Mouse (Mus musculus) lung, adult 2 months (tissue): Measurements from ENCODE around the gene Atp6v1g2. TPM values are rescaled to one million over a fixed set of nuclear protein-coding genes. Genes with fewer than 3 reads are reported as not detected.

ENCODE experiments used
- DNase-seq: peaks from one replicate; pipeline ENCODE4 v3.0.0; 2022
- H3K4me1 ChIP-seq: fragments of 200-500 bp; 2 replicates; pipeline ENCODE4 v1.6.1; 2011; ENCODE audit warnings: low read length; ENCODE audit not compliant: control insufficient read depth, insufficient read depth
- H3K4me3 ChIP-seq: fragments of 200-500 bp; replicated peaks from 2 replicates; pipeline ENCODE3; 2011; ENCODE audit warnings: low read depth, mild to moderate bottlenecking, control low read depth, low read length; ENCODE audit errors: extremely low read depth
- CTCF ChIP-seq: fragments of 200-500 bp; IDR thresholded peaks from 2 replicates; pipeline ENCODE4 v1.5.1; 2011; ENCODE audit warnings: mild to moderate bottlenecking, low read length, control low read depth; ENCODE audit not compliant: insufficient read depth
- POLR2A ChIP-seq: fragments of 200-500 bp; IDR thresholded peaks from 2 replicates; pipeline ENCODE4 v1.6.1; 2011; ENCODE audit warnings: low read depth, mild to moderate bottlenecking, control low read depth, low read length, borderline replicate concordance; ENCODE audit errors: extremely low read depth
- WGBS: fragments of 180-500 bp; shearing (Covaris S2); methylation state at CpG from one replicate; pipeline ENCODE4 v1.1.7; 2018; 5-methylcytosine and 5-hydroxymethylcytosine counted together
- polyA plus RNA-seq: library from polyadenylated mRNA; depleted of rRNA; stranded (reverse); fragments of >200 nt; gene quantifications from 2 replicates; pipeline ENCODE4 v1.2.3, GENCODE M21; 2012

The Atp6v1g2 gene
- polyA plus RNA-seq, 1 experiment: 8.1 TPM

- no peak for DNase-seq
- Histone ChIP-seq H3K4me1 (peaks cover 13% of the 10 kb centered on the region), H3K4me3 (peak overlapping the region; percentile 77)
- no peak for TF ChIP-seq POLR2A
- TF ChIP-seq CTCF: no peak
- WGBS: 2% methylated on average over 16 of the region's 16 CpGs
Measured at GRCm38 (mm10) chr17:35243086-35243485, 9.6 kb downstream of the Atp6v1g2 start.

- WGBS: 56% methylated on average over 2 of the region's 2 CpGs
- TF ChIP-seq POLR2A (no peak), CTCF (no peak)
- Histone ChIP-seq H3K4me3 (no peak overlapping the region), H3K4me1 (peaks cover 13% of the 10 kb centered on the region)
- no peak for DNase-seq
Measured at GRCm38 (mm10) chr17:35244999-35245398, 11.5 kb downstream of the Atp6v1g2 start.

- DNase-seq: no peak
- WGBS: 69% methylated on average over 15 of the region's 15 CpGs
- Histone ChIP-seq H3K4me3 (no peak overlapping the region), H3K4me1 (peaks cover 13% of the 10 kb centered on the region)
- no peak for TF ChIP-seq POLR2A
- peak; percentile 13; the same call in 1 of the 2 replicates for TF ChIP-seq CTCF
Measured at GRCm38 (mm10) chr17:35245731-35246623, 12.5 kb downstream of the Atp6v1g2 start.

GRCm38 (mm10) chr17:35247144-35247543, 13.7 kb downstream of the Atp6v1g2 start:
- 70% methylated on average over 7 of the region's 7 CpGs for WGBS
- TF ChIP-seq POLR2A: no peak
- TF ChIP-seq CTCF: no peak
- Histone ChIP-seq H3K4me1 (peaks cover 13% of the 10 kb centered on the region), H3K4me3 (no peak overlapping the region)
- DNase-seq: no peak

GRCm38 (mm10) chr17:35248986-35249385, 15.5 kb downstream of the Atp6v1g2 start:
- DNase-seq: no peak
- TF ChIP-seq POLR2A: no peak
- TF ChIP-seq CTCF: no peak
- WGBS: 78% methylated on average over 14 of the region's 14 CpGs
- Histone ChIP-seq H3K4me3 (no peak overlapping the region), H3K4me1 (peaks cover 4% of the 10 kb centered on the region; the same call in 1 of the 2 replicates)

GRCm38 (mm10) chr17:35249451-35250197, 16.2 kb downstream of the Atp6v1g2 start:
- H3K4me1 ChIP-seq: no peaks in the 10 kb centered on the region
- TF ChIP-seq CTCF (no peak), POLR2A (0 out of 2 replicates have a peak, but pooled peaks have one; percentile 8)
- WGBS: 80% methylated on average over 19 of the region's 19 CpGs
- no peak overlapping the region for H3K4me3 ChIP-seq
- no peak for DNase-seq

GRCm38 (mm10) chr17:35250348-35251120, 17.1 kb downstream of the Atp6v1g2 start:
- WGBS: 80% methylated on average over 3 of the region's 3 CpGs
- DNase-seq: no peak
- TF ChIP-seq POLR2A (no peak), CTCF (no peak)
- Histone ChIP-seq H3K4me1 (no peaks in the 10 kb centered on the region), H3K4me3 (no peak overlapping the region)

GRCm38 (mm10) chr17:35251162-35251719, 17.8 kb downstream of the Atp6v1g2 start:
- peak; percentile 63 for DNase-seq
- no peaks in the 10 kb centered on the region for H3K4me1 ChIP-seq
- TF ChIP-seq POLR2A (no peak; the same call in 1 of the 2 replicates), CTCF (no peak)
- 64% methylated on average over 15 of the region's 15 CpGs for WGBS
- no peak overlapping the region for H3K4me3 ChIP-seq

- 66% methylated on average over 5 of the region's 5 CpGs for WGBS
- no peak for TF ChIP-seq POLR2A
- TF ChIP-seq CTCF: no peak
- DNase-seq: no peak
- H3K4me3 ChIP-seq: no peak overlapping the region
- H3K4me1 ChIP-seq: no peaks in the 10 kb centered on the region
Measured at GRCm38 (mm10) chr17:35251981-35252380, 18.5 kb downstream of the Atp6v1g2 start.
